Mouse (Mus musculus): ENCODE data around the gene Kcnh1. TPM values are rescaled to one million over a fixed set of nuclear protein-coding genes. Genes with fewer than 3 reads are reported as not detected.

Kcnh1 gene
- polyA plus RNA-seq, 1 experiment, result 0.01 TPM

Other genes starting within 250 kb of the Kcnh1 start
- not detected for gene Rd3, start 213.4 kb upstream of the Kcnh1 start, polyA plus RNA-seq (2012; fragmentation: generic; extraction: Trizol)
- 10.8 TPM for gene Traf5, start 98.2 kb upstream of the Kcnh1 start, polyA plus RNA-seq (2012; fragmentation: generic; extraction: Trizol)
- gene Rcor3, start 52.7 kb upstream of the Kcnh1 start, polyA plus RNA-seq (2012; fragmentation: generic; extraction: Trizol), result 12.0 TPM